Mouse (Mus musculus): ENCODE results near the gene Gm16368.
"Not testable (repeated sequence)": the region's sequence is repeated elsewhere in the genome, so short reads cannot be mapped to it uniquely, and the experiment has no call there.

Gene Gm16368

GRCm38 (mm10) chr12:88083397-88083796 is at the start of gene Gm16368:
Gm16368 (plus strand) TSS chr12:88083697.
- not testable (repeated sequence) for DNase-seq

DNA sequence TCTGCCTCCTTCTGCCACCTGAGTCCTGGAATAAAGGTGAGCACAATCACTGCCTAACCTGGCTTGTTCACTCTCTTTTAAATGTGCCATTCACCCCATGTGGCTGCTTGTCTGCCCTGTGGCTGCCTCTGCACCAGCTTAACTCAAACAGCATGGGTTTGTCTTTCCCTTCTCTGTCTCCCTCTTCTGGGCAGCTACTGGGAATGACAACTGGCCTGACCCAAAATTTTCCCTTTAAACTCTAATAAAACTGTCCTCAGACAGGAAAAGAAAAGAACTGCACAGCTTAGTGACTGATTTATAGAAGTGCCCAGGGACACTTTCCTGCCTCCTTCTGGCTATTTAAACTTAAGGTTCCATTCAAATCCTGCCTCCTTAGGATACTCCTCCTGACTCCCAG is 44.4 kb upstream of the Gm16368 start:
- not testable (repeated sequence) for DNase-seq

DNA sequence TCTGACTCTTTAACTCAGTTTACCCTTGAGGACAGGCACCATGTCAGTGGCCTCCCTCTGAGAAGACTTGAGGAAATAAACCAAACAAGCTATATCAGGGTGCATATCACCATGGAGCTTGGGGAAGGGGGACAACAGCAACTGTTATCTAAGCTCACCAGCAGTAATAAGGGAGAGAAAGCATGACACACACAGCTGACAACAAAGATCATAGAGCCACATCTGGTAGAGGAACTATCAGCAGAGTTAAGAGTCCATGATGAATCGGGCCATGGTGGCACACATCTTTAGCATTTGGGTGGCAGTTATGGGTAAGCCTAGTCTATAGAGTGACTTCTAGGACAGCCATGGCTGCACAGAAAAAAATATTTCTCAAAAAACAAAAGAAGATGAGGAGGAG is 43.8 kb upstream of the Gm16368 start:
- DNase-seq, result not testable (repeated sequence)

DNA sequence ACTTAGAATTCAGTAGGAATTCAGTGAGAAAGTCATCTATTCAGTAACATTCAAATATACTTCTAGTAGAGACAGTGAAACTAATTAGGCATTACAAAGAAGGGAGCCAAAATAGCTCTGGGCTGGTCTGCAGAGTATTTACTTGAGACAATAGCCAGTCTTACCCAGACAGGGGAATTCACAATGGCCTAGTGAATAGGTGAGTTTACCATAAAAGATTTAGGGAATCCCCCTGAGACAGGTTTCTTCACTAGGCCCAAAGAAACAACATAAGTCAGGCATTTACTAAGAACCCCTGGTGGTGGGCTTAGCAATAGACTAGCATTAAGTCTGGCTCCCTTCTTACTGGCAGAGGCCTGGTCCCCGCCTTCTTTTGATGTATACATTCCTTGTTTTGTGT is 38.3 kb upstream of the Gm16368 start:
- DNase-seq, result not testable (repeated sequence)

Data from cerebellum, adult 9-11 months (tissue).